Mouse (Mus musculus): ENCODE measurements at regions not wholly inside any gene's neighbourhood (a gene's known extent, or its start where the extent isn't known, plus 50 kb on each side); places are given as distances from the start of the nearest gene placed in this dataset.

DNA sequence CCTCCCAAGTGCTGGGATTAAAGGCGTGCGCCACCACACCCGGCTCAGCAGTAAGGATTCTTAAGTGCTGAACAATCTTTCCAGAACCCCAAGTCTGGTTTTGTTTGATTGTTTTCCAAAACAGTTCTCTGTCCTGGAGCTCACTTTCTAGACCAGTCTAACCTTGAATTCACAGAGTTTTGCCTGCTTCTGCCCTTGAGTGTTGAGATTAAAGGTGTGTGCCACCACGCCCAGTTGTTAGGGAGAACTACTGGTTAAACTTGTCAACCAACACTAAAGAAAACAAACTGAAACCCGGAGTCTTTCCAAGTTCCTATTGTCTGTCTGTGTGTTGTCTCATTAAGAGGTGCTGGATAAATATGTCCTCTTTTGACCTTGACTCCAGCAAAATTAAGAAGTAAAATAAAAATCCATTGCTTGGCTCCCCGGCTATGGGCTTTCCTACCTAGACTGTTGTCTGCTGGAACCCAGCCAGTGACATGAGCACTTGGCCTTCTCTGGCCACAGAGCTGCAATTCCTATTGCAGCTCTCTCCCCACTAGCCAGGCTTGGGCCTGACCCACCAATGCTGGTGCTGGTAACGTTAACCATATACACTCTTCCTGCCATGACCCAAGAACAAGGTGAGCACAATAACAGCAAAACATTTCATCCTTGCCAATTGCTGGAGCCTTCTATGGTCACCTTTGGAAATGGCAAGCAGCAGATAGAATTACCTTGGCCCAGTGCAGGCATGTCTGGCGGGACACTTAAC lies 51.1 kb upstream of the Klf9 start:
- no peak for DNase-seq (ENCODE audit: low spot score)
